Mouse (Mus musculus): Measurements from ENCODE around the gene E2f2.

The E2f2 gene

DNA sequence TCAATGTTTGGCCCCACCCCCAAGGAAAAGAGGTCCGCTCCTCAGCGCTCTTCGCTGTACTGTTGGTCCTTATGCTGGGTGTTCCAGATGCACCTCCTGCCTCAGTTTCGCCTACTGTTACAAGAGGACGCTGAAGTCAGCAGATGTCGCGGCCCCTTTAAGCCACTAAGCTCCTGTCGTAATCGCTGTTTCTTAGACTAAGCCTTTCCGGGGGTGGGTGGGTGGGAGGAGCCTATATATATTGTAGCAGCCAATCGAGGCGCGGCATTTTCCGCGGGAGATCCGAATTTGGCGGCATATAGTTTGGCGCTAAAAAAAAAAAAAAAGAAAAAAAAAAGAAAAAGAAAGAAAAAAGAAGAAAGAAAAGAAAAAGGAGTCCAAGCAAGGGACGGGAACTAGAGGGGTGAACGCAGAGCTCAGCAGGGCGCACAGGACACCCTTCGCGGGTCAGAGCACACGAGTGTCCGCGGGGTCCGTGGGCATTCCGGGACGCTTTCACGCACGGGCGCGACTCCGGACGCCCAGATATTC, at the start of gene E2f2:
E2f2 (plus strand) TSS at position 384 of the 531 bp plus-strand sequence.
- peak; percentile 75 for DNase-seq (ENCODE audit: extremely low spot score, low spot score)

DNA sequence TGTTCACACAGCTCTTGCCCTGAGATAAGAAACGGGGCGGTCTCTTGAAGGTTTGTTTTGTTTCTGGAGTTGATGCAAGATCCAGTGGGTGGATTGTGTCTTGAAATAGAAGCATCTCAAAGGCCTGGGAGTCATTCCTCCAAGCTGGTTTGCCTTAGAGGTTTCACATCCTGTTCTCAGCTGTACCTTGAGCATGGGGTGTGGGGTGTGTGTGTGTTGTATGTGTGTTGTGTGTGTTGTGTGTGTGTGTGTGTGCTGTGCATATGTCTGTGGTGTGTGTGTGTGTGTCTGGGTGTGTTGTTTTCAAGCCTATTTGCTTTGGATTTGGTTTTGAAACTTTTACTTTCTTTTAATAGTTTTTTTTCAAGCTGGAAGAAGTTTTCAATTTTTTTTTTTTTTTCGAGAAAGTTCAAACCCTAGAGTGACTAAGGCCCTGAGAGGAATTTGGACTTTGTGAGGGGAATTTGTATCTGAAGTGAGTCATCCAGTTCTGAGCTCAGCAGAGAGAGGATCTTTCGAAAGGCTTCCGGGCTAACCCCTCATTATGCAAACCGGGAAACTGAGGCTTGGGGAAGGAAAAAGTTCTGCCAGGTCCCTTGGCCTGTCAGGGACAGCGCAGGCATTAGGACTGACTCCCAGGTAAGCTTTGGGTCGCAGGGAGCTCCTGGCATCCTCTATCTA, 48.9 kb upstream of the E2f2 start:
- no peak for DNase-seq (ENCODE audit: extremely low spot score, low spot score)

DNA sequence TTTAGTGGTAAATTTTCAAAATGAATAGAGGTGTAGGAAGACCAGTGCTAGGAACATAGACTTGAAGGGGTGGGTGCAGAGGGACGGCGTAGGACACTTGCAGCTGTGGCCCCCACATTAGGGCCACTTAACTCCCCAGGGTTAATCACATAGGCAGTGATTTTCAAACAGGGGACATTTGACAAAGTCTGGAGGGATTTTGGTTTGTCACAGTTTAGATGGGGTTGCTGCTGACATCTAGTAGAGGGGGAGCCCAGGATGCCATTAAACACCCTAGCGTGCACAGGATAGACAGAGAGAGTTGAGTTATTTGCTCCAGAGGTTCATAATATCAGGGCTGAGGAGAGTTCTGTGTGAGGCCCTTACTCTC, 48.4 kb upstream of the E2f2 start:
- no peak for DNase-seq (ENCODE audit: extremely low spot score, low spot score)

DNA sequence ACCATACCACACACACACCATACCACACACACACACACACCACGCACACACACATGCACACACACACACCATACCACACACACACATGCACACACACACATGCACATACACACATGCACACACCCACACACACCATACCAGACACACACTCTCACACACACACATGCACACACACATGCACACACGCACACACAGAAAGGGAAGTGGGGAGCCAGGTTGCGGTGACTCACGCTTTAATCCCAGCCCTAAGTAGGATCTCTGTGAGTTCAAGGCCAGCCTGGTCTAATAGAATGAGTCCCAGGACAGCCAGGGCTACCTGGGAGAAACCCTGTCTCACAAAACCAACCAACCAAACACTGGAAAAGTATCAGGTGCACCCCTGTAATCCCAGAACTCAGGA, 47.6 kb upstream of the E2f2 start:
- DNase-seq (ENCODE audit: extremely low spot score, low spot score) = no peak

DNA sequence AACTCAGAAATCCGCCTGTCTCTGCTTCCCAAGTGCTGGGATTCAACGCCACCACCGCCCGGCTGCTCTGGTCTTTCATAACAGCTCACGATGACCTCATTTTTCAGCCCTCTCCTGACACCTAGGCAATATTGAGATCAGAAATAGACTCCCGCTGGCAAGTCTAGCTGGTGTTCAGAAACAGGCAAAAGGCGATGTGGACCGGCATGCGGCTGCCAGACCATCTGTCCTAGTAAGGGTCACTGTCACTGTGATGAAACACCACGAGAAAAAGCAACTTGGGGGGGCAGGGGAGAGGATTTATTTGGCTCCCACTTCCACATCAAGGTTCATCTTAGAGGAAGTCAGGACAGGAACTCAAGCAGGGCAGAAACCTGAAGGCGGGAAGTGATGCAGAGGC, 46.7 kb upstream of the E2f2 start:
- no peak for DNase-seq (ENCODE audit: extremely low spot score, low spot score)

DNA sequence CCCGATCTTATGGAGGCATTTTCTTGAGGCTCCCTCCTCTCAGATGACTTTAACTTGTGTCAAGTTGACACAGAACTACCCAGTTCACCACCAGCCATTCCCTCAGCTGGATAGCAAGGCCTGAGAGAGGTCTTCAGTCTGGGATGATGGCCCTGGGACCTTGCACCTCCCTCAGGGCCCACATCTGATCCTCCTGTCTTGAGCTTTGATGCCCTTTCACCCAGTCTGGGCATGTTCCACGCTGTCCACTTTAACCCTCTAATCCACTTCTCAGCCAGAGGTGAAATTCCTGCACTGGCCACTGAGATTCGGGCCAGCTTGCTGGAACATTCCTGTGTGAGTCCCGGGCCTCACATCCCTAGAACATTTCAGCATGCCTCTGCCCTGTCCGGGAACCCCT, 46.2 kb upstream of the E2f2 start:
- no peak for DNase-seq (ENCODE audit: extremely low spot score, low spot score)

DNA sequence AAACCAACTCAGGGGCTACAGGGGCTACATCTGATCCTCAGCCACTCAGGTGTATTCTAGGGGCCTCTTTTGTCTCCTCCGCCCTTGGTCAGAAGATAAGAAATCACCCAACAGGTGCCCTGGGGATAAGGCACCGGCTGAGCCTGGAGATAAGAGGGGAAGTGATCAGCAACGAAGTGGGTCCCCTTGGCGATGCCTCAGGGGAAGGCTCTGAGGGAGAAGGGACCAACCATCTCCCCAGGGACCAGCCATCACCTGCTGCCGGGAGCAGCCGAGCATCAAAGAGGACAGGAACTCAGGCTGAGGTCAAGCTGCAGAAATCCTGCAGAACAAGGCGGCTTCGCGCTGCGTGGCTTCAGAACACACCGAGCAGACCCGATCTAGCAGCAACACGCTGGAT, 44.5 kb upstream of the E2f2 start:
- DNase-seq (ENCODE audit: extremely low spot score, low spot score) = no peak

DNA sequence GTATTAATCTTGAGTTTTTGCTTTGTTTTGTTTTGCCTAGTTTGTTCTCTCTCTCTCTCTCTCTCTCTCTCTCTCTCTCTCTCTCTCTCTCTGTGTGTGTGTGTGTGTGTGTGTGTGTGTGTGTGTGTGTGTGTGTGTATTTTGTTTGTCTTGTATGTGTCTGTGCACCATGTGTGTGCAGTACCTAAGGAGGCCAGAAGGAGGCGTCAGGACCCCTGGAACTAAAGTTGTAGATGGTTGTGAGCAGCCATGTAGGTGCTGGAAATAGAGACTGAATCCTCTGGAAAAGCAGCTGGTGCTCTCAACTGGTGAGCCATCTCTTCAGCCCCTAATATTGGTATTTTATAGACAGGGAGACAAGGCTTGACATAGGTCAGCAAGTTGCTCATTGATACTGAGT, 42.4 kb upstream of the E2f2 start:
- peak; percentile 12 for DNase-seq (ENCODE audit: extremely low spot score, low spot score)

DNA sequence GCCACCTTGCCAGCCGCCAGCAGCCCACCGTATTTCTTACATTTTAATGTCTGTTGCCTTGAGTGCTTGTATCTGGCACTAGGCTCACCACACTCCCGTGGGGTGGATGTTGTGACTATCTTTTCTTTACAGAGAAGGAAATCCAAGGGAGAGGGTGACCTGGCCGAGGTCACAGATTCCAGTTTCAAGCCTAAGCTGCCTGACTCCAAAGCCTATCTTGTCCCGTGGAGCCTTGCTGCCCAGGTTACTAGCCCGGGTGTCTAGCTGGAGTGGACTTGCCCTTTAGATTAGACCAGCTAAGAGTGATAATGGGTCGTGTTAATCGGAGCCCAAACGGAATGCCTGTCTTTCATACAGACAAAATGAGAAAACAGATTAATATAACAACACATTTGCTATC, 38.4 kb upstream of the E2f2 start:
- peak; percentile 41 for DNase-seq (ENCODE audit: extremely low spot score, low spot score)

DNA sequence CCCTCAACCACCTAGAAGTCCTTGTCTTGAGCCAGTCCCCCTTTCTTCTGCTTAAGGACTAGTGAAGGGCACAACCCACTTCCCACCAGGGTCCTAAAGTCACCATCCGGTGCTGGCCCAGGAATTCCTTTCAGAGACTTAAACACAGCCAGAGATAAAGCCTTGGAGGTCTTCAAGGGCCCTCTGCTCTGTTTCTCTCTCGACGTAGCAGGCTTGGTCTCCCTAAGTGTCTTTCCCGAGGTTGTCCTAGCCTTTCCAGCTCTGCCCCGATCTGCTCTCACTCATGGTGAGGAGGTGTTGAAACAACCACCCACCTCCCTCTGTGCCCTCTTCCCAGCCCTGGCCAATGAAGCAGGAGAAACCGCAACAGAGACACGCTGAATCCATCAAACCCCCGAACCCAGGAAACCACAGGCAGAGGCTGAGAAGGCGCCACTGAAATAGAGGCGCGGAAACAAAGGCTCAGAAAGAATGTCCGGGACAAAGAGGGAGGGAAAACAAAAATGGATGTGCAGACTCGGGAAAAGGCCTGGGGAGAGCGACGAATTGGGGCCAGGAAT, 37.7 kb upstream of the E2f2 start:
- peak; percentile 85 for DNase-seq (ENCODE audit: extremely low spot score, low spot score)

DNA sequence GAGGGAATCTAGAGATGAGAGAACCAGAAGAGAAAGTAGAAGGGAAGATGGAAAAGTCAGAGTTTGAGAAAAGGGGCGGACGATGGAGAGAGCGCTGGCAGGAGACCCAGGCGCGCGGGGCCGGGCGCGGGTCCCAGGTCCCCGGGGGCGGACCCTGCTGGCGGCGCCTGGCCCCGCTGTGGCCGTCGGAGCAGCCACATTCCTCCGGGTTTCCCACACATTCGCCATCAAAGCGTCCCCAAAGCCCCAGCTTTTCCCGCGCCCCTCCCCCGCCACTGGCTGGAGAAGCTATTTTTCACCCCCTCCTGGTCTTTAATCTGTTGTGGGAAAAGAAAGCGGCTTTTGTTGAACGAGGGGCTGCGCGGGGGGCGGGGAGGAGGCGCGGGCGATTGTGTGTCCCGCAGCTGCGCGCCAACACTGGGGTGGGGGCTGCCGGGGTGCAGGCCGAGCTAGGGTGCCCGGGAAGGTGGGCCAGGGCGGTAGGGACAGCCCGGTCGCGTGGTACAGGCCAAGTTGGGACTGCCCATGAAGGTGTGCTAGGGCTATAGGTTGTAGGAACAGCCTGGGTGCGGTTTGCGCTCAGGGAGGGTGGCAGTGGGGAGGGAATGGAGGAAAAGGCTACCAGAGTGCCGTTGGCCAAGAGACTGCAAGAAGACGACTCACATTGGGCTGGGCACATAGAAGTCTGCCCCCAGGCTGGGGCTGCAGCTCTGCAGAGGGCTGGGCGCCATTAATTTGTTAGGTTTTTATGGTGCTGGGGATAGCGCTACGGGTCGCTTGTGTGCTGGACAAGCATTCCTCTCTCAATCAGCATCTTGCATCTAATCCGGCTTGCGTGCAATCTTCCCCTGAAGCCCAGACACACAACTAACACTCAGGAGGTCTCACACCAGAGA, 37.0 kb upstream of the E2f2 start:
- no peak for DNase-seq (ENCODE audit: extremely low spot score, low spot score)

DNA sequence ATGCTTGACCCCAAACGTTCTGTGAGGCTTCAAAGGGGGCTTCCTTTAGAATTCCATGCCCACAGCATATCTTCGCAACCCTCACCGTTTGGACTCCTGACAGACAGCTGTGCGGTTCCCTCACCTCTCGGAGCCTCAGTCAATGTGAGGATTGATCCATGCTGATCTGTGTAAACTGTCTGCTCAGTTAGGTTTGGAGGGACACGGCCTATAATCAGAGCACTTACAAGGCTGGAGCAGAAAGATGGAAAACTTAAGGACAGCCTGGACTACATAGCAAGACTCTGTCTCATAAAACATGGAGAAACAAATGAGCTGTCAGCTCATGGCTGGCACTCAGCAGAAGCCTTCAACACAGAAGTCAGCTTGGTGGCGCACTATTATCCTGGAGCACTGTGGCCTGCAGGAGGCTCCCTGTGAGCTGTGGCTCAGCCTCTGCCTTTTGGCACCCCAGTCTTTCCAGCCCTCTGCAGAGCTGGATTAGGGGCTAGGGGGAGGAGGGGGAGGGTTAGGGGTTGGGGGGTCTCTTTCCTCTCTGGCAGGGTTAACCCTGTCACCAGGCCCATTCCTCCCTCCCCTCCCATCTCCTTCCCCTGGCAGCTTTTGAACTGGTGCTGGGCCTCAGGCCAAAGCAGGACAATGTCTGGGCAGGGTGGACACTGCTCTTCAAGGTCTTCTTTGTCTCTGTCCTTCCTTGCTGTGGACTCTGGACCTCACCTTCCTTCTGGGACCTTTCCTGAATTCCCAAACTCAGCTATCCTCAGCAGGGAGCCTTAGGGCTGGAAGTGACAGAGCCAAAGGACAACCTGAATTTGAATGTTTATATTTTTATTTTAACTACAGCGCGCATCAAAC, 36.1 kb upstream of the E2f2 start:
- peak; percentile 58 for DNase-seq (ENCODE audit: extremely low spot score, low spot score)

DNA sequence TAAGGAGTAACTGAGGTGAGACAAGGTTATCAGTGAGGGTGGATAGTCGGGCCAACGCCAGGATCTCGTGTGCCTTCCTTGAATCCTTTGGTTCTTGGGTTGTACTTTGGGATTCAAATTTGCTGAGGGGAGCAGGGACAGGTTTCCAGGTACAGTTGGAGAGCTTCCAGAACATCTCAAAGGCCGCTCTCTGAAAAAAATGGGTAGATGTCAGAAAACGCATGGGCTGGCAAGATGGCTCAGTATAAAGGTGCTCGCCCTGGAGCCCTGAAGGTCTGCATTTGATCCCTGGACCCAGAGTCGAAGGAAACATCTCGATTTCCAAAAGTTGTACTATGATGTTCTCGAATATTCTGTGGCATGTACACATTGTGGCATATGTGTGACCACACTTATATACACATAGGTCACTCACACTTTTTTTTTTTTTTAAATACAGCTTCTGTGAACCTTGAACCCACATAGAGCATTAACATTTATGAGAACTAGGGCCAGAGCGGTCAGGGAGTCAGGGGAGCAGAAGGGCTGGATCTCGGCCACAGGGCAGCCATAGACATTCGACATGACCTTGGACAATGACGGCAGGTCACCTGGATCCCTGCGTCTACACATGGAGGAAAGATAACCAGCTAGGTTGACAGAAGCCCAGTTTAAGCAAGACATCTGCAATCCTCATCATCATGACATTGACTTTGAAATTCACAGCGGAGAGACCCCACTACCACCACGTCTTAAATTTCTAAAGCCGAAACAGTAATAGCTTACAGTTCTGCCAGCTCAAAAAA, 32.7 kb upstream of the E2f2 start:
- DNase-seq (ENCODE audit: extremely low spot score, low spot score) = peak; percentile 44

DNA sequence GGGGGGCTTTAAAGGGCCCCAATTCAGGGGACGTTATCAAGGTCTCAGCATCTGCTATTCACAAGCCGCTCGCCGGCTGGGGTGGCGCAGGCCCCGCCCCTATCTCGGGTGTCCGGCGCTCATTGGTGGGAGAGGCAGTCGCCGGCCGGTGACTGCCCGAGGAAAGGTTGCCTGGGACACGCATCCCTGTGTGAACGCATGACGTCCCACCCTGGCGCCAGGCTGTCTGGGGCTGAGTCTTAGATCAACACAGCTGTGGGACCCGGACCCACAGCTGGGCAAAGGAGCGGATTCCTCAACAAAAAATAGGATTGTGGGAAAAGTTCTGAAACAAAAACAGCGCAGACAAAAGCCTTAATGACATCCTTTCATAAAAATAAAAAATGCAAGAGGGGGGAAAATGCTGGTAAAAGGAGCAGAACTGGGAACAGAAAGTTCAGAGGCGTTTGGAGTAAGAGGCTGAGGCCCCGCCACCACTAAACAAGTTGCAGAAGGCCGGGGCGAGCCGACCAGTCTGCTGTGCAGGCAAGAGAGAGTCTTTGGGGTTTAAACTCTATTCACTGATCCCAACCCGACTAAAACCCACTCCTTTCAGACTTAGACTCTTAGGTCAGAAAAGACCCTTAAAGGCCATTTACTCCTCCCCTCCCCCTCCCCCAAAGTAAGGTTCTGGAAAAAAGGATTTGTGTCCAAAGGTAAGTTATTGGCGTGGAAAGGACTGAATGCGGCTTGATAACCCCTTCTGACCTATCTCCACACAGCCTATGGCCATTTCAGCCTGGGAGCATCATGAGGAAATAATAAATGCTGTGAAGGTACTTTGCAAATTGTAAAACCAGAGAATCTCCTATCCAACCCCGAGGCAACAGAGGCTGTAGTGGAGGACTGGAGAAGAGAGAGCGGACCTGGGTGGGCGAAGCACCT, 31.6 kb upstream of the E2f2 start:
- DNase-seq (ENCODE audit: extremely low spot score, low spot score) = peak; percentile 95

DNA sequence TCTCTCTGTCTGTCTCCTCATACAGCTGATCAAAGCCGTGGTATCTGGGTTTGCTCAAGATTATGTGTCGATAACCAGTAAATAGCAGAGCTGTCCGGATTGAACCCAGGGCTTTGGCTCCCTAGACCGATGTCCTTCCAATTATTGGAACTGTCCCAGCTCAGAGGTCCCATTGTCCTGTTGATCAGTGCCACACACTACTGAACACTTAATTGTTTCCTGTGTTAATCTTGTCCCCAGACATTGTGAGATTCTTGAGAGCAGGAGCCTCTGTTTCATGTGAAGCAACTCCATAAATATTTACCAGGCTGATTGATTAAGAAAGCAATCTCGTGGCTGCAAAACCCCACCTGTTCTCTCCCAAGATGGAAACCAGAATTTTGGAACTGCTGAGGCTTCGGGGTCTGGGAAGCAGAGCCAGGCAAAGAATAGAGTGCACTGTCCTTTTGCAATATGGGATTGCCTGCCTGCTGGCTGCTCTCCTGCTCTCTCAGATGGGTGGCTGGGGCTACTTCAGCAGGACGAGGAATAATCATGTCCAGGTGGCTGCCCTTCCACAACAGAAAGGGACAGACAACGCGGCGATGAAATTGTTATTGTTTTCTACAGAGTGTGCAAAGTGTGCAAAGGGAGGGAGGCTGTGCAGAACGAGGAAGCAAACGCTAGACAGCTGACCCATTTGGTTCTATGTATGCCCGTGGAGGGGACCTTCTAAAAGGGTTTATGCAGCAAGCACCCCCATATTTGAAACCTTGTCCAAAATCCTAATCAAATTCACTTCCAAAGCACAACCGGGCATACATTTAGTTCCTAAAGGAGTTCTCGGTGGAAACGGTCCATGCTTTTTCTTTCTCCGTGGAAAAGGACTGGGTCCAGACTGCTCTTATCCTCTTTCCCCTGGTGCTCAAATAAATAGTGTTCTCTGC, 29.7 kb upstream of the E2f2 start:
- peak; percentile 45 for DNase-seq (ENCODE audit: extremely low spot score, low spot score)

DNA sequence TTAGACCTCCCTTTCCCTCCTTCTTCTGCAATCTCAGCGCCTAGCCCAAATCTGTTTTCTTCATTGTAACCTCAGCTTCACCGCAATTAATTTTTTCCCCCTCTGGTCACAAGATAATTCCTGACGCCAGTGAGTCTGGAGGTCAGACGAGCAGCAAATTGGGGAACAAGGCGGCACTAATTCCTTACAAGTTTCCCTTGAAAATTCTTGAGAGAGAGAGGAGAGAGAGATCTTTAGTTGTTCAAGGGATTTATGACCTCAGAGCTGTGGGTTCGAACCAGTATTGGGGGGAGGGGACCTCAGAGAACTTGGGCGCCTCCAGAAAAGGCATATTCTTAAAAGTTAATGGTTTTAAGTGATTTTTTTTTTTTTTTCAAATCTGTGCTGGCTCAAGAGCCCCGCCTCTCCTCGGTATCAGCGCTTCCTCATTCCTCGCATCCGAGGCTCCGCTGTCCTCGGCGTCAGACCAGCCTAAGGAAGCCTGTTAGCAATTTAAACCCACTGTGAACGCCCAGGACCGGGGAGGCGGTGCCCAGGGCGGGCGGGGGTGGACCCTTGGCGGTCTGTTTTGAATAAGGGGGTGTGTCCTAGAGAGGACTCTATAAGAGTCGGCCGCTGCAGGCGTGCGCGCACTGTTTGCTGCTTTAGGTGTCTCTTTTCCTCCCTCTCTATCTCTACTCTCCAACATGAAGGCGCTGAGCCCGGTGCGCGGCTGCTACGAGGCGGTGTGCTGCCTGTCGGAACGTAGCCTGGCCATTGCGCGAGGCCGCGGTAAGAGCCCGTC, 28.8 kb upstream of the E2f2 start, which contains the start of gene Id3:
Id3 (plus strand) TSS at position 305 of the 784 bp plus-strand sequence.
- DNase-seq (ENCODE audit: extremely low spot score, low spot score) = peak; percentile 96

DNA sequence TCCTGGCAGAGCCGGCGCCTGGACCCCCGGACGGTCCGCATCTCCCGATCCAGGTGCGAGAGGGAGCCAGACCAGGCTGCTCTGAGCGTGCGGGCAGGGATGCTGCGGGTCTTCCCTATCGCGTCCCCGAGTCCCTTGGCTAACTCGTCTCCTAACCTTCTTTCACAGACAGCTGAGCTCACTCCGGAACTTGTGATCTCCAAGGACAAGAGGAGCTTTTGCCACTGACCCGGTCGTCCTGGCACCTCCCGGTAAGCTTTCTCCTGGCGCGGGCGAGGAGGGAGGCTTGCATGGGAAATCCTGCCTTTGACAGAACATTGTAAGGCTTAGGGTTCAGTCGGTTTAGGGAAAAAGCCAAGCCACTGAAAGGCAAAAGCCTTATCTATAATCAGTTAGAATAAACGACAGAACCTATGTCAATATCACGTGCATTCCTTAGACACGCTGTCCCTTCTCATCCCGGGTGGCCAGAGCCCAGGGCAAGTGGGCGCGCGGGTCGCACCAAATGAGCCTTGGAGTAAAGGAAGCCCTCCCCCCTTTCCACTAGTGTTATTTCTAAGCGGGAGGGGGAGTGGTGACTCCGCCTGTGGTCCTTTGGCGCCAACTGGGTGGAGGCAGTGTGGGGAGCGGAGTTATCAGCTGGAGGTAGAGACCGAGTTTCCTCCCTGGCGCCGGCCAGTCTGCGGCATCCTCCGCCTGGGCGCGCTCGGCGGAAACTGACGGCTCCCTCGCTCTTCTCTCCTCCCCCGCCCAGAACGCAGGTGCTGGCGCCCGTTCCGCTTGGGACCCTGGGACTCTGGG, 27.9 kb upstream of the E2f2 start:
- DNase-seq (ENCODE audit: extremely low spot score, low spot score) = peak; percentile 74
